Comparison of ENCODE assay signal across 8 mouse cellular contexts in the genomic region with DNA sequence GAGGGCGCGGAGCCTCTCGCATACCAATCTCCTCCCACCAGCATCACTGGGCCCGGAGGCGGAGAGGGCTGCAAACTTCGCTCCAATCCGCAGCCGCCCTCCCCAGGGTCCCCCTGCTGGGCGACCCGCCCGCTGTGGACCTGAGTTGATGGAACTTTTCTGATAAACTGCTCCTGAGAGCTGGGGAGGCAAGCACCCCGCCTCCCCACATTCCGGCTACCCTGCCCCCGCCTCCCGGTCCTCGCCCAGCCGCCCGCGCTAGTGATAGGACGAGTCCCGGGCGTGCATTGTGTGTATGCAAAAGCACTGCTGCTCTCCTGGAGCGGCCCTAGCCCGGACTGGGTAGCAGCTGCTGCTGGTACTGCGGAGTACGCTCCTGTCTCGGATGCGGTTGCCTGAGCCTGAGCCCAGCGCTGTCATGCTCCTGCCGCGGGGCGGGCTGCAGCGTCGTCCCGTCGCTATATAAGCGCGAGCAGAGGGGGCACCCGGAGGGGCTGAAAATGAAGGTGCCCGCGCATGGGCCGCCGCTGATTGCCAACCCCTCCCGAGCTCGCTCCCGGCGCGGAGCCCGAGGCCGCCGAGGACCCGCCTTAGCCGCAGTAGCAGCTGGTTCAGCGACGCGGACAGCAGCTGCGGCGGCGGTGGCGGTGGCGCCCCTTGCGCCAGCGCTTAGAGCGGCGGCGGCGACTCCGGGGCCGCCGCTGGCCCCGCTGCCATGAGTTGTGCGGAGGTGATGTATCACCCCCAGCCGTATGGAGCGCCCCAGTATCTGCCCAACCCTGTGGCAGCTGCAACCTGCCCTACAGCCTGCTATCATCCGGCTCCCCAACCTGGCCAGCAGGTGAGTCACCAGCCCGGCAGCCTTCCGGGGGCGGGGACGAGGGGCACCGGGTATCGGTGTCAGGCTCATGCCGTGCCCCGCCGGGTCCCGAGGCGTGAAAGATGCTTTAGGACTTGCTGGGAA. TPM values are rescaled to one million over a fixed set of nuclear protein-coding genes. Genes with fewer than 3 reads are reported as not detected.
A peak's percentile ranks its signal among the peaks of the same experiment; 100 is the strongest.
DNase-seq lines count a peak whose midpoint lies in the region; ATAC-seq lines count a peak whose summit lies in the region.

Gene Vgll3 (plus strand): TSS at position 340 of the 964 bp plus-strand sequence.

- peak within 1 kb of the TSS; percentile 85 for H3K27ac ChIP-seq in hindbrain, embryonic 12.5 days

- peak within 1 kb of the TSS; percentile 71 for H3K9ac ChIP-seq in hindbrain, embryonic 12.5 days

- peak; percentile 100 for ATAC-seq in hindbrain, embryonic 12.5 days (ENCODE audit: low FRiP score)
- no peak for ATAC-seq in CD4-positive, CD25-positive, alpha-beta regulatory T cell, adult 4 months

- DNase-seq in R1 (ENCODE audit: low read depth, low spot score) = peak; percentile 96
- DNase-seq in cerebellum, postnatal 25 days = peak; percentile 38 to 56
- peak; percentile 75 for DNase-seq in gastrocnemius, adult 18-20 months (ENCODE audit: low spot score)
- peak; percentile 29 to 35 for DNase-seq in layer of hippocampus, postnatal 36 days
- peak; percentile 59 for DNase-seq in lung, postnatal 25 days (ENCODE audit: low spot score)
- peak; percentile 32 for DNase-seq in right cerebral cortex, adult 18-20 months

- H3K4me1 ChIP-seq in hindbrain, embryonic 12.5 days = peaks cover 8% of the 10 kb centered on the region

- no peaks in the 10 kb centered on the region for H3K36me3 ChIP-seq in hindbrain, embryonic 12.5 days

- H3K27me3 ChIP-seq in hindbrain, embryonic 12.5 days = peaks cover 7% of the 10 kb centered on the region

- no peaks in the 10 kb centered on the region for H3K9me3 ChIP-seq in hindbrain, embryonic 12.5 days (replicated peaks)

- H3K4me2 ChIP-seq in hindbrain, embryonic 12.5 days (replicated peaks) = peak within 1 kb of the TSS; percentile 96

- peak within 1 kb of the TSS; percentile 67 for H3K4me3 ChIP-seq in hindbrain, embryonic 12.5 days

- WGBS in hindbrain, embryonic 12.5 days = under 1% methylated on average over 85 of the region's 86 CpGs

RNA-seq across cellular contexts. Expression of gene Vgll3, which starts in this region (rescaled TPM):
- 1 to 10 TPM; 3.4 to 5.7 TPM for total RNA-seq in gastrocnemius, adult 18-20 months (2021)
- polyA plus RNA-seq in hindbrain, embryonic 12.5 days (2016; fragmentation: Nextera tagmentation; extraction: Ambion mirVana) = 10.9 and 12.8 TPM in 2 replicates
- total RNA-seq in layer of hippocampus, postnatal 36 days (2021) = 1 to 10 TPM; 3.8 to 6.3 TPM
- not detected for polyA plus RNA-seq in CD4-positive, CD25-positive, alpha-beta regulatory T cell, adult 4 months (2017; shearing (Covaris generic))

Comparison
In these comparisons a context has a peak if more than half of its experiments do, and no peak if none do; other contexts are left out.
1. RNA of gene Vgll3 (polyA plus RNA-seq): 10.9 to 12.8 TPM in hindbrain, embryonic 12.5 days; not detected in CD4-positive, CD25-positive, alpha-beta regulatory T cell, adult 4 months; every median in the first group is over 10 times any median in the second.
2. DNase-seq: peak in every context shown above with its lines; median percentile 96 in R1; 75 in gastrocnemius, adult 18-20 months; 59 in lung, postnatal 25 days; 47 in cerebellum, postnatal 25 days; 32 in layer of hippocampus, postnatal 36 days; 32 in right cerebral cortex, adult 18-20 months.